Mouse (Mus musculus) urinary bladder, postnatal 10 days (tissue): ENCODE results near the gene Tmem176b.
"Not testable (repeated sequence)": the region's sequence is repeated elsewhere in the genome, so short reads cannot be mapped to it uniquely, and the experiment has no call there.

Experiments used
- DNase-seq: peaks from one replicate; pipeline ENCODE4 v3.0.0; 2022; ENCODE audit warnings: low spot score

Gene Tmem176b

GRCm38 (mm10) chr6:48842111-48842842 lies 981 bp upstream of the Tmem176b start:
- no peak for DNase-seq

DNA sequence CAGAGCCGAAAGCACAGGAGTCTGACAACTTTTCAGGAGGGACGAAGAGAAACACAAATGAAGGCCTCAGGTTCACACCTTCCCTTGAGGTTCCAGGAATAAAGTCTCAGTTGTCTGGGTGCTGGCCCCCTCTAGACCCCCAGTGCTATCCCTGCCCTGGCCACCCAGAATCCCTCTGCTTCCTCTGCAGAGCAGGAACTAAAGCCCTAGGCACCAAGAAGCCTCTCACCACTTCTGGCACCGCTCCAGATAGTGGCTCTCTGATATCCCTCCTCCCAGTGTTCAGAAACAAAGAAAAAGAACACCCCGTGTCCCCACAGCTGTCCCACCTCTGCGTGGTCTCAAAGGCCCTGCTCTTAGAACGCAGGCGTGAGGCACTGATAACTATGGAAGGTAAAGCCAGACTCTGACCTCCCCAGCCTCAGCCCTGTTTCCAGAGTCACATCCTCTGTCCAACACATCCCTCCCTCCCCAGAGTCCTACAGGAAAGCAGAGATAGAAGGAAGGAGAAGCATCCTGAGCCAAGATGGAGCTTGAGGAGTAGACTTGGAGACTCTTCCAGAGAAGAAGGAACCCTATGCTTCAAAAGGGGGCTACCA lies 826 bp downstream of the Tmem176b start, which contains the start of gene Tmem176a:
Gene Tmem176a (plus strand): TSS at position 549 of the 599 bp plus-strand sequence.
- DNase-seq, result no peak

- no peak for DNase-seq
Measured at GRCm38 (mm10) chr6:48838321-48839080, 2.8 kb downstream of the Tmem176b start.

DNA sequence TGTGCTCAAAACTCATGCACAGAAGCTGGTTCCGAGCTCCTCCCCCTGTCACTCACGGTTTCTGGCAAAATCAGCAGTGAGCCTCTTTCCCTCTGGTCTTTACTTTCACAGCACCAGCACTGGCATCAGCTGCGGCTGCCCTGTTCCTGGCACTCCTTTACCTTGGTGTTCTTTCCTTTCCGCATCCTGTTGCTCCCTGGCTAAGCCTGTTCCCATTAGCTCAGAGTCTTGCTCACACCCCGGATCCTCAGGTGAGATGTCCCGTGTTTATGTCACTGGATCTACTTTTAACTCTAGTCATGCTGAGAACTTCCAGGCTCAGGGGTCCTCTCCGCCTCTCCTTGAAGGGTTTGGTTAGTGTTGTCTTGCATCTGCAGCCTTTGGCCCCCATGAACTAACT lies 3.8 kb downstream of the Tmem176b start:
- DNase-seq, result no peak

GRCm38 (mm10) chr6:48836146-48836545 lies 5.2 kb downstream of the Tmem176b start:
- no peak for DNase-seq

- DNase-seq, result no peak
Measured at GRCm38 (mm10) chr6:48835241-48835640, 6.1 kb downstream of the Tmem176b start.

DNA sequence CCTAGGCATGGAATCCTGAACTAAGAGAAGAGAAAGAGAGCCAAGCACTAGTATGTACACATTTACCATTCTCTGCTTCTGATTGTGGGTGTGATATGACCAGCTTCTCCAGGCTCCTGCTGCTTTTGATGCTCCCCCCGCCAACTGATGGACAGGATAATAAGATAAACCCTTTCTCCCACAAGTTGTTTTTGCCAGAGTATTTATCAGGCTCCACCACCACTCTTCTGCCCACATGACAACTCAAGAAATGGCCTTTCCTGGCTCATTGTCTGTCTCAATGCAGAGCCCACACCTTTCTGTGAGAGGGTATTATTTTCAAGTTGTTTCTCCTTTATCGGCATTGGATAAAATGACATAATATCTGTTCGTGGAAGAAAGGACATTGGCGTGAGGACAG lies 7.8 kb downstream of the Tmem176b start:
- DNase-seq, result no peak

- DNase-seq, result no peak
Measured at GRCm38 (mm10) chr6:48832426-48832825, 8.9 kb downstream of the Tmem176b start.

DNA sequence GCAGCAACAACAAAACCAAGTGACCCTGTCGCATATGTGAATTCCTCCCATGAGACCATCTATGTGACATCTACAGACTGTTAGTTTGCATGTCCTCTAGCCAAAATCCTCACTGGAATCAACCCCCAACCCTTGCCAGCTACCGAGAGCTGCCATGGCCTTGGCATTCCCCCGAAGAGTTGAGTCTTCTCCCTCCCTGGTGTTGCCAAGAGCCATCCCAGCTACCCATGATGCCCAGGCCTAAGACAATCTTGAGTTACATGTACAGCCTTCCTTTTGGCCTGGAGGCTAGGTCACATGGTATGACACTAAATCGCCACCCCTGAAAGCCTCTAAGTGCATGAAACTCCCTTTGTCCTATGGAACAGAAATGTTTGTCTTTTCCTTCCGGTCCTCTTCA lies 10.2 kb downstream of the Tmem176b start:
- no peak for DNase-seq

DNA sequence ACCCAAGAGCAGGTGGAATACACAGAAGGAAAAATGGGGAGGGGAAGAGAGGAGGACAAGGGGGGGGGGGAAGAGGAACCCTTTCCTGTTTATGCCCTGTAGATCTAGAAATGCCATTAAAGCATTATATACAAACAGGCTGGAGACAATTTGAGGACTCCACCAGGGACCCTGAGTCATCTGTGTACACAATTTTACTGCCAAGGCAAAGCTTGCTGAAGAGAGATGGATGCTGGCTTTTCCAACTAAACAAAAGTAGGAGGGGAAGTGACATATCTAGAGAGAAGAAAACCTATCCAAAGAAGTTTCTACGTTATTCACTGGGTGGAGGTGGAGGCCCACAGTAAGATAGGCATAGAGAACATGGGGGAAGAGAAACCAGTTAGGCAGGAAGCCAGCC lies 11.1 kb downstream of the Tmem176b start:
- DNase-seq, result no peak

- no peak for DNase-seq
Measured at GRCm38 (mm10) chr6:48829651-48830050, 11.6 kb downstream of the Tmem176b start.

DNA sequence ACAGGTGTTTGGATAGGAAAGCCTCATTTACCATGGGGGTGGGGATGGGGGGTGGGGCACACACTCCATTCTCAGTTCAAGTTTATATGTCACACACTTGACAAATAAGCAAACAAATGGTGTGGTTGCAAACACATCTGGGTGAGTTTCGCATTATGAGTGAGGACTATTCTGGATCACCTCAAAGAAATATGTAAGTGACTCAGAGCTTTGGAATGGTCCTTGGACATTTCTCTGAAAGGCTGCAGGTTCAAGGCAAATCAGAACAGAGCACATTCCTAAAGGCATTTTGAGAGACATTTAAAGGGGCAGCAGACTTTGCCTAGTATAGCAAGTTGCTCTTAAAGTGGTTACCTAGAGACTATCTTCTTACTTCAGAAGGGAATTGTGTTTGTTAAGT lies 12.3 kb downstream of the Tmem176b start:
- DNase-seq, result no peak

GRCm38 (mm10) chr6:48825016-48825415 lies 16.3 kb downstream of the Tmem176b start:
- DNase-seq, result no peak

DNA sequence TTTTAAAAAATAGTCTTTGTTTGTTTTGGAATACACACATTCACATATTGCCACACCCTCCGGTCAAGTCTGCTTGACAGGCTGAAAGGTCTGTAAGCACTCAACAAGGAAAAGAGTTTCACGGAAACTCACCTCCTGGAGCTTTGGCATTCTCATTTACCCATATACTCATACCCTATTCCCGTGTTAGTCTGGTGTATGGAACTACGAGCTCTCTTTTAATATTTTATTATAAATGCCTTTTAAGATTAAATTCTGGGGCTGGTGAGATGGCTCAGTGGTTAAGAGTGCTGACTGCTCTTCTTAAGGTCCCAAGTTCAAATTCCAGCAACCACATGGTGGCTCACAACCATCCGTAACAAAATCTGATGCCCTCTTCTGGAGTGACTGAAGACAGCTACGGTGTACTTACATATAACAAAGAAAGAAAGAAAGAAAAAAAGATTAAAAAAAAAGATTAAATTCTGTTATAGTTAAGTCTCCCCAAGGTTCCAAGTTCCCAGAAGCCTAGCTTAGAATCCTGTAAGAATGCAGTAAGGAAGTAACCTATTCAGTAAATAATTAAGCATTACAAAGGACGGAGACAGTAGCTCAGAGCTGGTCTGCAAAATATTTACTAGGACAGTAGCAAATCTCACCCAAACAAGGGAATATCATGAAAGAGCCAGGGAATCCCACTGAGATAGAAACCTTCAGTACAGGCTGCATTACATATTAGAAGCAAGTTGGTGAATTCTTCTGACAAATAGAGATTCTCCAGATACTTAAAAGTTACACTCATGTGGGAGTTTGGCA lies 19.1 kb downstream of the Tmem176b start:
- DNase-seq, result not testable (repeated sequence)

DNA sequence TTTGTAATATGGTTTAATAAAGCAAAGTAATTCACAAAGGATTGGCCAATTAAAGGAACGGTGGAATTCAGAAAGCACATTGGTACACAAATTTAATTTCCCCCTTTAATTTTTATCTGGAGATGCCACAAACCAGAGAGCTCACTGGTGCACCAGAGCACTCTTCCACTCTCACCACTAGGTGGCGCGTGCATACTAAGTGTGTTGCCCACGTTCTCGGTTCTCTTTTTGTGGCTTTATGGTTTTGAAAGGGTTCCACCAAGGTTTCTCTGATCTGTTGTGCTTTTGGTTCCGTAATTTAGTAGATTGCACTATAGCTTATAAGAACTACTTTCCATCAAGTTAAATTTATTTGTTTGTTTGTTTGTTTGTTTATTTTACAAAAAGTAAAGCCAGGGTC lies 23.5 kb downstream of the Tmem176b start:
- DNase-seq, result no peak

GRCm38 (mm10) chr6:48815013-48815412 lies 26.3 kb downstream of the Tmem176b start:
- DNase-seq, result no peak

DNA sequence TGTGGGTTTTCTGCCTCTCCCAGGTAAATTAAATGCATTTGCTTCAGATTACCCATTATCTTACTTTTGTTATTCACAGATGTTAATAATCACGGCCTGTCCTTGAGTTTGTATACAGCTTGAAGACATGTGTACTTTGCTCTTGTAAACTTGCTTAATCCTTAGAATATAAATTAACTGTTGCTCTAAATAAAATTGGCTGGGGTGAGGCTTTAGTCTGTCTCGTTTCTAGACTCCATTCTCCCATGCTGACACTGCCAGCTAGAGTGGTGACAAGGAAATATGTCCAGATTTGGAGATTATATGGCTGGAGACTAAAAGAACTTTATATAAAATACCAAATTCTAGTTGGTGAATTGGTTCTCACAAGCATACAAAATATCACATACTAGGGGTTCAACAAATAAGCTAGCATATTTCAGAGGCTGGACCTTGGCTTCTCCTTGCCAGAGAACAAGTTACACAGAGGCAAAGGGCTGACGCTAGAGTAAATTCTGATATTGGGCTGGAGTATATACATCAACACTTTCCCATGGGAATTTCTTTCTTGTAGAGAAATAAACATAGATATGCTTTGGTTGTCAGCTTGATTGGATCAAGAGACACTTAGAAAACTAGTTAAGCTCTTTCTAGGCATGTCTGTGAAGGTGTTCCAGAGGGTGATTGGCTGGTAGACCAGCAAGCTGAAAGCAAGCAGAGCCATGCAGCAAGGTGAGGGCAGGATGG lies 31.6 kb downstream of the Tmem176b start:
- DNase-seq, result no peak

DNA sequence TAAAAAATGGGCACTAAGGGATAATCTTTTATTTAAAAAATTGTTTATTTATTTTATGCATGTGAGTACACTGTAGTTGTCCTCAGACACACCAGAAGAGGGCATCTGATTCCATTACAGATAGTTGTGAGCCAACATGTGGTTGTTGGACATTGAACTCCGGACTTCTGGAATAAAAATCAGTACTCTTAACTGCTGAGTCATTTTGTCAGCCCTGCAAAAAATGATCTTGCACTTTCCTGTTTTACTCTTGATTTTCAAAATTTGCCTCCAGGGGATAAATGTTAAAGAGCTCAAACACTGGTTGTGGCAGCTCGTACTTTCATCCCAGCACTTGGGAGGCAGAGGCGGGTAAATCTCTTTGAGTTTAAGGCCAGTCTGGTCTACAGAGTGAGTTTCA lies 34.5 kb downstream of the Tmem176b start:
- no peak for DNase-seq

- no peak for DNase-seq
Measured at GRCm38 (mm10) chr6:48804346-48804745, 37.0 kb downstream of the Tmem176b start.

- no peak for DNase-seq
Measured at GRCm38 (mm10) chr6:48803406-48804051, 37.8 kb downstream of the Tmem176b start.

GRCm38 (mm10) chr6:48801897-48802296 lies 39.4 kb downstream of the Tmem176b start:
- DNase-seq, result no peak
